Mouse (Mus musculus): ENCODE data around the gene Tbc1d23.

DNA sequence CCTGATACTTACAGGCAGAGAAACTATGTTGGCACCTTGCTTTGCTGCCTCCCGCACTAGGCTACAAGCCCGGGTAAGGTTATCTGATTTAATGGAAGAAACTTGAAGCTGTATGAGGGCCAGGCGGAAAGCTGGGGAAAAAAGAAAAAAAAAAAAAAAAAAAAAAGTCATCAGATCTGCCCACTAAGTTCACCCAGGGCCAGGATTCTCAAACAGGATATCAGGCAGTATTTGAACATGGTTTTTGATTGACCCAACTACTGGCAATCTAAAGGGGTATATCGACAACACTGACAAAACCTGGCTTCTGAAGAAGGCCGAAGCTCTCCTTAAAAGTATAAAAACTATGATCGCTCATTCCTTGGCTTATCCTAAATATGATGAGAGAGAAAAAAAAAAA, 65.2 kb downstream of the Tbc1d23 start:
- TF ChIP-seq POLR2A (IDR thresholded peaks at IDR 0.05; ENCODE audit: extremely low read depth, insufficient read depth, low read length) (no peak), CTCF (IDR thresholded peaks at IDR 0.05; ENCODE audit: low read depth, low read length) (no peak)
